Mouse (Mus musculus) heart, embryonic 15.5 days (tissue): ENCODE data around the gene Tmem52. TPM values are rescaled to one million over a fixed set of nuclear protein-coding genes. Genes with fewer than 3 reads are reported as not detected.

Source experiments
- ATAC-seq: fragments of 200-750 bp; cut with Nextera tagmentation; replicated peaks from 2 replicates; pipeline ENCODE4 v1.8.0; 2017; ENCODE audit warnings: low read depth, moderate TSS enrichment; ENCODE audit not compliant: insufficient number of reproducible peaks, insufficient read depth, low FRiP score
- H3K27ac ChIP-seq: fragments of 300-500 bp; sonication (generic); 2 replicates; pipeline ENCODE4 v1.5.1; 2015; ENCODE audit warnings: mild to moderate bottlenecking, inconsistent platforms
- H3K27me3 ChIP-seq: fragments of 300-500 bp; sonication (generic); 2 replicates; pipeline ENCODE4 v1.6.1; 2015; ENCODE audit warnings: inconsistent platforms
- H3K36me3 ChIP-seq: fragments of 300-500 bp; sonication (generic); 2 replicates; pipeline ENCODE4 v1.6.1; 2015; ENCODE audit warnings: mild to moderate bottlenecking, inconsistent platforms
- H3K4me1 ChIP-seq: fragments of 300-500 bp; sonication (generic); replicated peaks from 2 replicates; pipeline ENCODE4 v1.6.1; 2015; ENCODE audit warnings: inconsistent platforms
- H3K4me2 ChIP-seq: fragments of 300-500 bp; sonication (generic); 2 replicates; pipeline ENCODE4 v1.6.1; 2015; ENCODE audit warnings: inconsistent platforms, mild to moderate bottlenecking, moderate library complexity
- H3K4me3 ChIP-seq: fragments of 300-500 bp; sonication (generic); 2 replicates; pipeline ENCODE4 v1.5.1; 2015; ENCODE audit warnings: mild to moderate bottlenecking, inconsistent platforms
- H3K9ac ChIP-seq: fragments of 300-500 bp; sonication (generic); 2 replicates; pipeline ENCODE4 v1.6.1; 2015; ENCODE audit warnings: mild to moderate bottlenecking, inconsistent platforms
- H3K9me3 ChIP-seq: fragments of 300-500 bp; sonication (generic); replicated peaks from 2 replicates; pipeline ENCODE4 v1.6.1; 2016; ENCODE audit warnings: inconsistent platforms
- WGBS: fragments of 180-500 bp; shearing (Covaris S2); methylation state at CpG from one replicate; pipeline ENCODE4 v1.1.7; 2015; ENCODE audit warnings: mixed read lengths; 5-methylcytosine and 5-hydroxymethylcytosine counted together
- polyA plus RNA-seq: library from polyadenylated mRNA; unstranded; fragments of >200 nt; fragmentation: Nextera tagmentation; extraction: Ambion mirVana; gene quantifications from 2 replicates; pipeline ENCODE4 v1.2.1, GENCODE M21; 2015

The Tmem52 gene
- polyA plus RNA-seq, 1 experiment from 2014 or later = not detected

DNA sequence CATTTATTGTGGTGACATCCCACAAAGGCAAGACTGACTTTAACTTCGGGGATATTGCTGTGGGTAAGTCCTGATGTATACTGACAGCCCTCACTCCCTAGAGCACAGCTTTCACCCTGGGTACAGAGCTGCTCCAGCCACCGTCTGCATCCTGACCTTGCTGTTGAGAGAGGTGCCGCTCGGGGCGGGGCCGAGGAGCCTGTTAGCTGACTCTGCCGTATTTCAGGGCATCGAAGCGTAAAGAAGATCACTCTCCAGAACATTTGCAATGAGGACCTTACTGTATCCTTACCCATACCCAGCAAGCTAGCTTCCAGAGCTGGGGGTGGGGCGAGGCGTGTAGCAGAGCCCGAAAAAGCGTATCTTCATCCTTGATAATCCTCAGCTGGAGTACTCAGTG lies 5.9 kb upstream of the Tmem52 start:
- H3K27me3 ChIP-seq = peaks cover 12% of the 10 kb centered on the region
- WGBS = 68% methylated on average over 13 of the region's 13 CpGs

DNA sequence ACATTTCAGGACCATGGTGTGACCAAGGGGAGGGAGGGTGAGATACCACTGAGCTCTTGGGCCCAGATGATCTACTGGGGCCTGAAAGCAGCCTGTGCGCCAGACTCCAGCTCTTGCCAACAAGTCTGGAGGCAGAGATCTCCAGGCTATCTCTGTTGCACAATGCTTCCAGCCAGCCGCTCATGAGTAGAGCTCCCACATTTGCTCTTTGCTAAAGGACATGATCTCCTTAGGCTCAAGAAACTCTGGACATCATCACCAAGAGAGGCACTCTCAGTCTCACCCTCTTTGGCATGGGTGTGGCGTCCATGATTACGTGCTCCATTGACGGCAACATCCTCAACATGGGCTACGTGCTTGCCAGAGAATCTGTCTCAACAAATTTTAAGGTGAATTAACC lies 5.3 kb upstream of the Tmem52 start:
- Histone ChIP-seq H3K4me2 (no peak overlapping the region), H3K9ac (no peak overlapping the region), H3K4me3 (no peak overlapping the region), H3K4me1 (no peaks in the 10 kb centered on the region), H3K36me3 (no peaks in the 10 kb centered on the region), H3K27me3 (peaks cover 15% of the 10 kb centered on the region), H3K9me3 (no peaks in the 10 kb centered on the region), H3K27ac (no peak overlapping the region)
- ATAC-seq = no peak
- WGBS = 86% methylated on average over 6 of the region's 6 CpGs

More for the DNA sequence above, 5.9 kb upstream of the Tmem52 start:
- H3K9ac ChIP-seq = no peak overlapping the region
- no peak for ATAC-seq
- no peaks in the 10 kb centered on the region for H3K36me3 ChIP-seq
- no peak overlapping the region for H3K4me2 ChIP-seq
- H3K9me3 ChIP-seq = no peaks in the 10 kb centered on the region
- H3K4me3 ChIP-seq = no peak overlapping the region
- H3K27ac ChIP-seq = no peak overlapping the region
- H3K4me1 ChIP-seq = no peaks in the 10 kb centered on the region

DNA sequence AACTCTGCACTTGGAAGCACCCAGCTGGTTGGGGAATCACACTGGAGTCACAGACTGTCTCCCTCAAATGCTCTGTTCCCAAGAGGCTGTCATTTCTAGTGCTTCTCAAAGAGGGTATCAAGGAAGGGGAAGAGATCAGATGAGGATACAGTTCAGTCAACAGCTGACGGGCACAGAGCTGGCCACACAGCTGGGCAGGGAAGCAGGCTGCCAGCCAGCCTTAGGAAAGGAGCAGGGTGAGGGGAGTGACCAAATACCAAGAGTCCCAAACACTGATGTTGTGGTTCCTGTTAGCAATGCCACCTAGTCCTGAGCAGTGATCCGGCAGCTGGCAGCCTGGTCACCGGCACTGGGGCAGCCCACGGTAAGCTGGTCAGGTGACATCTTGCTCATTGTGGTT lies 4.9 kb upstream of the Tmem52 start:
- Histone ChIP-seq H3K9me3 (no peaks in the 10 kb centered on the region), H3K27ac (no peak overlapping the region), H3K36me3 (no peaks in the 10 kb centered on the region), H3K4me3 (no peak overlapping the region), H3K9ac (no peak overlapping the region), H3K4me2 (no peak overlapping the region), H3K27me3 (peaks cover 18% of the 10 kb centered on the region), H3K4me1 (peaks cover 2% of the 10 kb centered on the region)
- WGBS = 88% methylated on average over 4 of the region's 4 CpGs
- no peak for ATAC-seq

DNA sequence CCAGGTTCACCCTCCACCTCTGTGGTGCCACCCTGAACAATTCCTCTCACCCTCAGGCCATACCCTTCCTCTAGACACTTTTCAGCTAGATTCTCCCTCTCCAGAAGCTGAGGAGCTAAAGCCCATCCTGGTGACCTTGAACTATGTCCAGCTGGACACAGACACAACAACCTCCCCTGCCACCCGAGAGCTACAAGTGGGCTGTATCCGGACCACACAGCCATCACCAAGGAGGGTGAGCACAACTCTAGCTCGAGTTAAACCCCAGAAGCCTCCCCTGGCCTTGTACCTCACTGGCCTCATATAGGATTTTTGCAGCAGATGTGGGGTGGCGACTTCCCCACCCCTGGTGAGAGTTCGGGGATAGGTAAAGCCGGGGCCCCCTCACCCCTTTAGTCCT lies 3.3 kb upstream of the Tmem52 start:
- H3K4me3 ChIP-seq = no peak overlapping the region
- H3K4me1 ChIP-seq = peaks cover 6% of the 10 kb centered on the region
- peaks cover 24% of the 10 kb centered on the region for H3K27me3 ChIP-seq
- H3K27ac ChIP-seq = no peak overlapping the region
- H3K9me3 ChIP-seq = no peaks in the 10 kb centered on the region
- 70% methylated on average over 6 of the region's 6 CpGs for WGBS
- H3K36me3 ChIP-seq = no peaks in the 10 kb centered on the region
- H3K9ac ChIP-seq = no peak overlapping the region
- no peak overlapping the region for H3K4me2 ChIP-seq
- ATAC-seq = no peak

DNA sequence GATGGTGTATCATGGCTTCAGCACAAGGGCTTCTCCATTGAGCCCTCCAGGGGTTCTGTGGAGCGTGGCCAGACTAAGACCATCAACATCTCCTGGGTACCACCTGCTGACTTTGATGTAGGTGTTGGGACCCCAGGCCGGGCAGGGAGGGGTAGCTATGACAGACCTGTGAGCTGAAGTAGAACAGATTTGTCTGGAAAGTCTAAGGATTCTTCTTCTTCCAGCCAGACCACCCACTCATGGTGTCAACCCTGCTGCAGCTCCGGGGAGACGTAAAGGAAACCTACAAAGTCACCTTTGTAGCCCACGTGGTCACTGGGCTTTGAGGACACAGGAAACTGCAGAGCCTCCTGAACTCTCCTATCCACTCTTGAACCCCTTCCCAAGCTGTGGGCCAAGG lies 2.8 kb upstream of the Tmem52 start:
- no peak overlapping the region for H3K27ac ChIP-seq
- no peaks in the 10 kb centered on the region for H3K36me3 ChIP-seq
- H3K4me1 ChIP-seq = peaks cover 6% of the 10 kb centered on the region
- no peak overlapping the region for H3K9ac ChIP-seq
- no peak overlapping the region for H3K4me2 ChIP-seq
- H3K9me3 ChIP-seq = no peaks in the 10 kb centered on the region
- peaks cover 24% of the 10 kb centered on the region for H3K27me3 ChIP-seq
- no peak for ATAC-seq
- no peak overlapping the region for H3K4me3 ChIP-seq
- WGBS = 84% methylated on average over 5 of the region's 5 CpGs

DNA sequence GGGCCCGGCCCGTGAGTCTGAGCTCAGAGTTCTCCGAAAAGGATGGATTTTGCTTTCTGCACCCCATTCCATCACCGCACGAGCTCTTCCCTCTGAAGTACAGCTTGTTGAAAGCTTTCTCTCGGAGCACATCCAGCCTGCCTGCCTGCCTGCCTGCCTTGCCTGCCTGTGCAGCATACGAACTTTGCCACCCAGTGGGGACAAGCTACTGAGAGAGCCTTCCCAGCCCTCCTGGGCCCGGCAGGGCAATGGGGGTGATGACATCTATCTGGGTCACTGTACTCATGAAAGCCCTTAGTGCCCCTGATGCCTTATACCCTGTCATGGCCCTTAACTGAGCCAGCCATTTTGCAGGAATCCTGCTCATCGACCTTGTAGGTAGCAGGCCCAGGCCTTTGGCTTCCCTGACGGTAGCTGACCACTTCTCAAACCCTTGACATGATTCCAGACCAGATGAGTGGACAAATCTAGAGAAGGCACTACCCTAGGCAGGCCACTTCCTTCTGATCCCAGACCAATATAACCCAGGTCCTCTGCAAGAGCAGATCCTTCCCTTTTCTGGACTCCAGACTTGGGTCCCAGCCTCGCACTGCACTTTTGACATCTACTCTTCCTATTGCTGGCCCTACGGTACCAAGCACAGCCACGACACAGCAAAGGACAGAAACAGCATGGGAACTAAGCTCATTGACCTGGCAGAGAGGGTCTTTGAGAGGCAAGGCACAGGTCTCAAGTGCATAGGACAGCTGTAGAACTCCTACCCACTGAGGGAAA lies 1.5 kb upstream of the Tmem52 start:
- H3K9ac ChIP-seq = no peak overlapping the region
- no peaks in the 10 kb centered on the region for H3K36me3 ChIP-seq
- H3K4me2 ChIP-seq = no peak overlapping the region
- H3K27me3 ChIP-seq = peaks cover 20% of the 10 kb centered on the region
- no peak for ATAC-seq
- no peaks in the 10 kb centered on the region for H3K9me3 ChIP-seq
- H3K4me1 ChIP-seq = peaks cover 6% of the 10 kb centered on the region
- WGBS = 73% methylated on average over 13 of the region's 13 CpGs
- no peak overlapping the region for H3K27ac ChIP-seq
- no peak overlapping the region for H3K4me3 ChIP-seq

DNA sequence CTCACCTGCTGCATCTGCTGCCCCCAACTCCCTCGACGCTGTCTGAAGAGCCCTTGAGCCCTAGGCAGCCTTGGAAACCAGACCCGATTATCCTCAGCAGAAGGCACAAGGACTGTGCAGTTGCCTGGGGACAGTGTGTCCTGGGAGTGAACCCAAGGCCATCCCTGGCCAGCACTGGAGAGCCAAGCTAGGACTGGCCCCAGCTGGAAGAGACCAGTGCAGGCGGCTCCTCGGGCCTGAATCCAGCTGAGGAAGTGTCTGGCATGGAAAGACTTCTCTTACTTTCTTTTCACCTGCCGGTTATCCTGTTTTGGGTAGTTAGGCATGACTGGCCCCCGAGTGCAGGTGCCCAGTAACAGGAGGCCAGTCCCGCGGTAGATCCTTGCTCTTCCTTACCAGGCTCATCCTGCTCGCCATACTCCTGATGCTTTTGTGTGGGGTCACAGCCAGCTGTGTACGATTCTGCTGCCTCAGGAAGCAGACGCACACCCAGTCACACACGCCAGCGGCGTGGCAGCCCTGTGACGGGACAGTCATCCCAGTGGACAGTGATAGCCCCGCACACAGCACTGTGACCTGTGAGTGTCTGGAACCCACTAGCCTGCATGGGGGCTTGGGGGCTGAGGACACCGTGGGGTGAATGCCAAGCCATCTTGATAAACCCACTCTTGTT lies 812 bp downstream of the Tmem52 start:
- ATAC-seq = no peak
- 76% methylated on average over 18 of the region's 18 CpGs for WGBS
- peak overlapping the region; percentile 63 for H3K4me2 ChIP-seq
- no peak overlapping the region for H3K4me3 ChIP-seq
- H3K9ac ChIP-seq = no peak overlapping the region
- H3K36me3 ChIP-seq = no peaks in the 10 kb centered on the region
- H3K27ac ChIP-seq = no peak overlapping the region
- peaks cover 17% of the 10 kb centered on the region for H3K27me3 ChIP-seq
- H3K4me1 ChIP-seq = peaks cover 14% of the 10 kb centered on the region
- no peaks in the 10 kb centered on the region for H3K9me3 ChIP-seq

DNA sequence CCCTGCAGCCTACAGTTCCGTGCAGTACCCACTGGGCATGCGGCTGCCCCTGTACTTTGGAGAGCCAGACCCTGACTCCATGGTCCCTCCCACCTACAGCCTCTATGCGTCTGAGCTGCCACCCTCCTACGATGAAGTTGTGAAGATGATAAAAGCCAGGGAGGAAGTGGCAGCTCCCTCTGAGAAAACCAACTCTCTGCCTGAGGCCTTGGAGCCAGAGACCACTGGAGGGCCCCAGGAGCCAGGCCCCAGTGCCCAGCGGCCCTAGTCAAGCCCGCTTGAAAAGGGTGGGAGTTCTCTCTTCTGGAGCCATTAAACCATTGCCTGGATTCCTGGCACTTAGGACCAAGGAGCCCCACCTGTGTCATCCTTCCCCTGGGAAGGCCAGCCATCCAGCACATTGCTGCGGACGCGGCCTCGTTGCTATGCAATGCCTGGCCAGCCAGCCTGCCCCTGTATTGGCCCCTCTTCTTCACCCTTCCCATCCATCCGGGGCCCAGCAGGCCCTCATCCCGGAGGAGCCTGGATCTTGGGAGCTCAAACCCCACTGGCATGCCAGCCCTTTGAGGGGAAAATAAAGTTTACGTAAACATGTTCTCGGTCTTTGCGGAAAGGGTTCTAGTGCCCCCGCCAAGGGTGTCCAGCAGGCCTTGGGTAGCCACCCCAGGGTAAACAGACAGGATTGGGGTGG lies 1.5 kb downstream of the Tmem52 start:
- peaks cover 14% of the 10 kb centered on the region for H3K4me1 ChIP-seq
- WGBS = 81% methylated on average over 16 of the region's 16 CpGs
- H3K36me3 ChIP-seq = no peaks in the 10 kb centered on the region
- no peak overlapping the region for H3K27ac ChIP-seq
- H3K9me3 ChIP-seq = no peaks in the 10 kb centered on the region
- peaks cover 17% of the 10 kb centered on the region for H3K27me3 ChIP-seq
- H3K4me3 ChIP-seq = no peak overlapping the region
- no peak for ATAC-seq
- H3K4me2 ChIP-seq = no peak overlapping the region
- no peak overlapping the region for H3K9ac ChIP-seq

DNA sequence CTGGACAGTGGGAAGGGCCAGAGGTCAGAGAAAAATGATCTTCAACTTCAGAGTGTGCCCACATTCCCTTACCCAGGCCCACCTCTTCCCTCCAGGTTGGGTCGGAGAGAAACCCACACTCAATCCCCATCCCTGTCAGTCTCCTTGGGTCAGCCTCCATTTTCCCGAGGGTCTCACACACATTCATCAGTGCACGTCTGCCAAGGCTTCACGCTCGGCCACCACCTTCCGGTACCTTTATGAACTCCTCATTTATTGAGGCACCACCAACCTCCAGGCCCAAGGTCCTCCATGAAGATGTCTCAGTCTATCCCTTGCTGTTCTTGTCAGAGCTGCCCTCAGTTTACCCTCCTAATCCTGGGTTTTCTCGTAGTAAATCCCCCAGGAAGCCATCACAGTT lies 2.1 kb downstream of the Tmem52 start:
- H3K9me3 ChIP-seq = no peaks in the 10 kb centered on the region
- no peak overlapping the region for H3K4me3 ChIP-seq
- WGBS = 82% methylated on average over 7 of the region's 7 CpGs
- no peak for ATAC-seq
- no peak overlapping the region for H3K4me2 ChIP-seq
- no peaks in the 10 kb centered on the region for H3K36me3 ChIP-seq
- peaks cover 17% of the 10 kb centered on the region for H3K27me3 ChIP-seq
- peaks cover 14% of the 10 kb centered on the region for H3K4me1 ChIP-seq
- H3K9ac ChIP-seq = no peak overlapping the region
- H3K27ac ChIP-seq = no peak overlapping the region

DNA sequence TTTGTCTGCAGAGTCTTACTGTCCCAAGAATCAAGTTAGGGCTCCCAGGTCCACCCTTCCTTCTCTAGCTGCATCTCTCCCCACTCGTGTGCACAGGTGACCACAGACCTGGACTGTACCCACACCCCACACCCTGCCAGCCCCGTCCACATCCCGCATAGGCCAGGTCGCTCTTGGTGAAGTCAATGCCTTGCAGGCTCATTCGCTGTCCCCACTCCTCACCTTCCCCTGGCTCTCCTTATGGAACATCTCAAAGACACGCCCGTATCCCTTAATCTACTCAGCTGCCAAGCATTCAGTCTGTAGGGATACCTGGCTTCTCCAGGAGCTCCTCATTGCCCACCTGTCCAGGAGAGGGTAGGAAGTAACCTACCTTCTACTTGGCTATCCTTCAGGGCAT lies 2.5 kb downstream of the Tmem52 start:
- H3K27me3 ChIP-seq = peaks cover 17% of the 10 kb centered on the region
- peaks cover 14% of the 10 kb centered on the region for H3K4me1 ChIP-seq
- H3K36me3 ChIP-seq = no peaks in the 10 kb centered on the region
- no peak overlapping the region for H3K27ac ChIP-seq
- H3K4me2 ChIP-seq = no peak overlapping the region
- 86% methylated on average over 7 of the region's 7 CpGs for WGBS
- H3K9ac ChIP-seq = no peak overlapping the region
- H3K4me3 ChIP-seq = no peak overlapping the region
- no peak for ATAC-seq
- no peaks in the 10 kb centered on the region for H3K9me3 ChIP-seq

DNA sequence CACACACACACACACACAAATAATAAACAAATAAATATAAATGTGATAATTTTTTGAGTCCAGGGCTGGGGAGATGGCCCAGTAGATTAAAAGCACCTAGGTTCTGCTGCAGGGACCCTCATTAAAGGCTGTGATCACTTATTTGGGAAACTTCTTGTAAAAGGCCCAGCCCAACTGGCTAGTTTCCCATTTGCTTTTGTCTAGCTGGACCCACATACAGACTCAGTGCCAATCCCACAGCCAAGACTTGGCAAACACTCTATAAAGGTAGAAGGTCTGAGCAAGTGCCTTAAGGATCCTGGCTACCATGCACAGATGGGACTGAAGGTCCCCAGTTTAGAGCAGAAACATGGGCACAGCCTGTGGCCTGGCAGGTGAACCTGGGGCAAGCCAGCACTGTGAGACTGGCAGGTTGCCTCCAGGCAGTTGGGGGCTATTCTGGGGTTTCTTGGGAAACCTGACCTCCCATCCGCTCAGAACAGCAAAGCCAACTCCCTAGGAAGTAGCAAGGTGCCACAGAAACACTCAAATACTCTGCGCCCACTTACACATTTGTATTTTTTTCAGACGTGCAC lies 3.9 kb downstream of the Tmem52 start:
- H3K4me3 ChIP-seq = no peak overlapping the region
- H3K4me2 ChIP-seq = no peak overlapping the region
- H3K36me3 ChIP-seq = no peaks in the 10 kb centered on the region
- H3K27ac ChIP-seq = no peak overlapping the region
- H3K4me1 ChIP-seq = peaks cover 14% of the 10 kb centered on the region
- WGBS = 60% methylated on average over 3 of the region's 3 CpGs
- H3K9ac ChIP-seq = no peak overlapping the region
- H3K9me3 ChIP-seq = no peaks in the 10 kb centered on the region
- no peak for ATAC-seq
- peaks cover 17% of the 10 kb centered on the region for H3K27me3 ChIP-seq
